Mouse (Mus musculus) activated CD4-positive, CD25-positive, alpha-beta regulatory T cell, adult 9 weeks (primary cell): ENCODE data around the gene Sod1. TPM values are rescaled to one million over a fixed set of nuclear protein-coding genes. Genes with fewer than 3 reads are reported as not detected.

Experiments
- polyA plus RNA-seq: library from polyadenylated mRNA; unstranded; fragments of 100-300 nt; shearing (Covaris generic); gene quantifications from one replicate; pipeline ENCODE4 v1.2.1, GENCODE M21; 2017

Sod1 gene
- 107 TPM for polyA plus RNA-seq

DNA sequence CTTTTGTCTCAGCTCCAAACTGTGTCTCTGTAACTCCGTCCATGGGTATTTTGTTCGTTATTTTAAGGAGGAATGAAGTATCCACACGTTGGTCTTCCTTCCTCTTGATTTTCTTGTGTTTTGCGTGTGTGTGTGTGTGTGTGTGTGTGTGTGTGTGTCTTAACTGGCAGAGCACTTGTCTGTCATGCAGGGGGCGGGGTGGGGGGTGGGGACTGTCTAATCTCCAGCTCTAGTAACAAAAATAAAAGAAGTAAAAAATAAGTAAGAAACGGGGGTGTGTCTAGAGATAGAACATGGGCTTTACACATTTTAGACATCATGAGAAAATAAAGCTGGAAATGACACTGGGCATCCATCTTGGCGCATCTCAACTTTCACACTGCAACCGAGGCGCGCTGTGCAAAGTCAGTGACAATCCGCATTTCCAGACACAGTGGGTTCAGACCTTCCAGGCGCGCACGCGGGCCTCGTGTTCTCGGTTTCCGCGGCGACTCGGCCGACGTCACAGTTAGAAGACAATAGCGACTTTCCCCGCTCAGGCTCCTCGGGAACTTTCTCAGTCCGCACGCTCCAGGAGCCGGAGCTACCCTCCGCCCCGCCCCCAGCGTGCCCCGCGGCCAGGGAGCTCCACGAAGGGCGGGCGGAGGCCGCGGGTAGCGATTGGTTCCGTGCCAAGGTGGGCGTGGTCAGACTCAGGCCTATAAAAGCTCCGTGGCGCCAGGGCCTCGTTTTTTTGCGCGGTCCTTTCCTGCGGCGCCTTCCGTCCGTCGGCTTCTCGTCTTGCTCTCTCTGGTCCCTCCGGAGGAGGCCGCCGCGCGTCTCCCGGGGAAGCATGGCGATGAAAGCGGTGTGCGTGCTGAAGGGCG, at the start of gene Sod1:
TSS of gene Sod1 (plus strand) at position 729 of the 866 bp plus-strand sequence.

Other genes starting within 250 kb of the Sod1 start
- gene Tiam1, start 77.0 kb upstream of the Sod1 start, polyA plus RNA-seq: 42.6 TPM
- gene Scaf4, start 63.7 kb downstream of the Sod1 start, polyA plus RNA-seq: 10.4 TPM
- gene Hunk, start 165.3 kb downstream of the Sod1 start, polyA plus RNA-seq: 0.07 TPM